Mouse (Mus musculus) C2C12 (cell line): ENCODE measurements at regions not wholly inside any gene's neighbourhood (a gene's known extent, or its start where the extent isn't known, plus 50 kb on each side); places are given as distances from the start of the nearest gene placed in this dataset.
"Not testable (repeated sequence)": the region's sequence is repeated elsewhere in the genome, so short reads cannot be mapped to it uniquely, and the experiment has no call there.

Experiments
- CEBPB ChIP-seq: IDR thresholded peaks from one replicate; pipeline ENCODE4 v1.6.1; 2011; ENCODE audit warnings: low read depth, mild to moderate bottlenecking, control low read depth, moderate library complexity
- CTCF ChIP-seq: IDR thresholded peaks from one replicate; pipeline ENCODE4 v1.5.1; 2011; ENCODE audit not compliant: control insufficient read depth, insufficient read depth, insufficient read length
- FOSL1 ChIP-seq: IDR thresholded peaks from one replicate; pipeline ENCODE4 v1.8.0; 2011; ENCODE audit warnings: mild to moderate bottlenecking, low read length; ENCODE audit not compliant: poor library complexity, insufficient read depth, severe bottlenecking

- TF ChIP-seq CTCF, FOSL1, CEBPB: not testable (repeated sequence)
These were observed 706.5 kb downstream of the Dad1 start for GRCm38 (mm10) chr14:53547365-53547764.
